Mouse (Mus musculus) liver, embryonic 18 days (tissue): ENCODE data around the gene Olfr884. TPM values are rescaled to one million over a fixed set of nuclear protein-coding genes. Genes with fewer than 3 reads are reported as not detected.

Experiments
- polyA plus RNA-seq: library from polyadenylated mRNA; depleted of rRNA; stranded (reverse); fragments of >200 nt; gene quantifications from 2 replicates; pipeline ENCODE4 v1.2.3, GENCODE M21; 2012; rRNA removed

Gene Olfr884
- not detected in 2 replicates for polyA plus RNA-seq

GRCm38 (mm10) chr9:38046255-38046654 is at the start of gene Olfr884:
Olfr884 (plus strand) TSS chr9:38046555.

GRCm38 (mm10) chr9:38025508-38025907 is 20.8 kb upstream of the Olfr884 start, which contains the start of gene Olfr883:
Olfr883 (plus strand) TSS chr9:38025808.

GRCm38 (mm10) chr9:38061022-38061421 is 14.7 kb downstream of the Olfr884 start, which contains the start of gene Olfr885:
Olfr885 (plus strand) TSS chr9:38061322.

GRCm38 (mm10) chr9:38083772-38084171 is 37.4 kb downstream of the Olfr884 start, which contains the start of gene Olfr887:
Olfr887 (plus strand) TSS chr9:38084072.

Other genes starting within 250 kb of the Olfr884 start
- not detected in 2 replicates for gene Olfr876, start 243.5 kb upstream of the Olfr884 start, polyA plus RNA-seq
- gene Olfr877, start 192.3 kb upstream of the Olfr884 start, polyA plus RNA-seq, result not detected in 2 replicates
- gene Olfr145, start 149.8 kb upstream of the Olfr884 start, polyA plus RNA-seq, result not detected in 2 replicates
- gene Olfr878, start 128.7 kb upstream of the Olfr884 start, polyA plus RNA-seq, result not detected in 2 replicates
- gene Olfr881, start 54.7 kb upstream of the Olfr884 start, polyA plus RNA-seq, result not detected in 2 replicates
- not detected in 2 replicates for gene Olfr883, start 20.7 kb upstream of the Olfr884 start, polyA plus RNA-seq
- gene Olfr885, start 14.8 kb downstream of the Olfr884 start, polyA plus RNA-seq, result not detected in 2 replicates
- gene Olfr887, start 37.5 kb downstream of the Olfr884 start, polyA plus RNA-seq, result not detected in 2 replicates
- not detected in 2 replicates for gene Olfr888, start 61.6 kb downstream of the Olfr884 start, polyA plus RNA-seq
- gene Olfr889, start 68.6 kb downstream of the Olfr884 start, polyA plus RNA-seq, result under 0.01 TPM in 1 of 2 replicates, not detected in the other
- not detected in 2 replicates for gene Olfr890, start 96.0 kb downstream of the Olfr884 start, polyA plus RNA-seq
- gene Olfr891, start 134.3 kb downstream of the Olfr884 start, polyA plus RNA-seq, result not detected in 2 replicates
- gene Olfr893, start 161.8 kb downstream of the Olfr884 start, polyA plus RNA-seq, result not detected in 2 replicates
- not detected in 2 replicates for gene Olfr894, start 171.5 kb downstream of the Olfr884 start, polyA plus RNA-seq
- not detected in 2 replicates for gene Olfr143, start 206.2 kb downstream of the Olfr884 start, polyA plus RNA-seq
- gene Olfr895, start 221.3 kb downstream of the Olfr884 start, polyA plus RNA-seq, result not detected in 2 replicates
- not detected in 2 replicates for gene Olfr896-ps1, start 244.6 kb downstream of the Olfr884 start, polyA plus RNA-seq